In the genomic region with DNA sequence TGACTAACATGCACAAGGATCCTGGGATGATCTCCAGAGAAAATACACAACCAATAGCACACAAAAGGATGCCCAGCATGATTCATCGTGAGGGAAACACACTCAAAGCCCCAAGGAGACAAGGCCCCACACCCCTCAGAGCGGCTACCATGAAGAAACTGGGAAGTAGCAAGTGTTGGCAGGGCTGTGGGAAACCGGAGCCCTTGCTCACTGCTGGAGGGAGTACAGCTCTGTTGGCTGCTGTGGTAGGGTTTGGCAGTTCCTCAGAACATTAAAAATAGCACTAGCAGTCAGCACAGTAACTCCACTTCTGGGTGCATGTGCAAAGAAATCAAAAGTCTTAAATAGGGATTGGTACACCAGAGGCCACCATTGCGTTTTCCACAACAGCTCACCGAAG, we compare ENCODE assay signal across 8 mouse cellular contexts. TPM values are rescaled to one million over a fixed set of nuclear protein-coding genes. Genes with fewer than 3 reads are reported as not detected.
A peak's percentile ranks its signal among the peaks of the same experiment; 100 is the strongest.
DNase-seq lines count a peak whose midpoint lies in the region; ATAC-seq and TF ChIP-seq lines count a peak whose summit lies in the region.

No protein-coding gene starts in this region.

- TF ChIP-seq POLR2A in thymus, adult 2 months (IDR thresholded peaks at IDR 0.05; ENCODE audit: control insufficient read depth, extremely low read depth, insufficient read depth, low read length, poor library complexity) = no peak
- TF ChIP-seq POLR2A in embryonic fibroblast, embryonic 13.5 days (IDR thresholded peaks at IDR 0.05; ENCODE audit: low read depth, low read length) = no peak

- ATAC-seq in heart, embryonic 16.5 days (replicated peaks; ENCODE audit: extremely low read depth, insufficient read depth, low FRiP score) = peak; percentile 76
- 0 out of 2 replicates have a peak, but pooled peaks have one; percentile 41 for ATAC-seq in stomach, embryonic 15.5 days (ENCODE audit: insufficient read depth, low FRiP score, low read depth)

- H3K9me3 ChIP-seq in heart, embryonic 16.5 days (replicated peaks; ENCODE audit: control insufficient read depth, low read length) = no peaks in the 10 kb centered on the region
- no peaks in the 10 kb centered on the region for H3K9me3 ChIP-seq in stomach, embryonic 15.5 days

- no peaks in the 10 kb centered on the region for H3K27me3 ChIP-seq in thymus, adult 2 months (ENCODE audit: control insufficient read depth, insufficient read depth, low read length)
- H3K27me3 ChIP-seq in heart, embryonic 16.5 days (ENCODE audit: control insufficient read depth, insufficient read depth, low read length) = no peaks in the 10 kb centered on the region
- H3K27me3 ChIP-seq in stomach, embryonic 15.5 days (replicated peaks) = no peaks in the 10 kb centered on the region

- H3K4me2 ChIP-seq in heart, embryonic 16.5 days (ENCODE audit: low read depth, low read length) = peak overlapping the region; percentile 28; the same call in 1 of the 2 replicates
- H3K4me2 ChIP-seq in stomach, embryonic 15.5 days = no peak overlapping the region

- no peak for TF ChIP-seq CTCF in thymus, adult 2 months (IDR thresholded peaks at IDR 0.05; ENCODE audit: borderline replicate concordance, control insufficient read depth, extremely low read depth, insufficient read depth, low read length, poor library complexity)
- no peak for TF ChIP-seq CTCF in embryonic fibroblast, embryonic 13.5 days (IDR thresholded peaks at IDR 0.05; ENCODE audit: borderline replicate concordance, insufficient read depth, low read length)

- no peak for DNase-seq in thymus, adult 2 months
- no peak for DNase-seq in thymus, postnatal 14 days
- peak; percentile 67 to 71 for DNase-seq in lung, adult 18-20 months
- no peak for DNase-seq in natural killer cell, adult 2 months (ENCODE audit: low spot score in 2 of 2)
- DNase-seq in B cell, adult 2 months = no peak

- 7% methylated on average over 5 of the region's 5 CpGs for WGBS in thymus, adult 2 months
- 37% methylated on average over 5 of the region's 5 CpGs for WGBS in heart, embryonic 16.5 days
- WGBS in stomach, embryonic 15.5 days = 80% methylated on average over 5 of the region's 5 CpGs

- no peaks in the 10 kb centered on the region for H3K36me3 ChIP-seq in thymus, adult 2 months (ENCODE audit: control insufficient read depth, insufficient read depth, low read length)
- peaks cover 7% of the 10 kb centered on the region for H3K36me3 ChIP-seq in heart, embryonic 16.5 days (ENCODE audit: control insufficient read depth, insufficient read depth)
- H3K36me3 ChIP-seq in stomach, embryonic 15.5 days = peaks cover 7% of the 10 kb centered on the region; the same call in 1 of the 2 replicates

- no peak overlapping the region for H3K4me3 ChIP-seq in thymus, adult 2 months (ENCODE audit: control insufficient read depth, insufficient read depth, low read length)
- no peak overlapping the region for H3K4me3 ChIP-seq in embryonic fibroblast, embryonic 13.5 days (ENCODE audit: insufficient read depth, low read length)
- H3K4me3 ChIP-seq in heart, embryonic 16.5 days (ENCODE audit: low read length) = no peak overlapping the region
- H3K4me3 ChIP-seq in stomach, embryonic 15.5 days (replicated peaks) = no peak overlapping the region

- H3K4me1 ChIP-seq in thymus, adult 2 months (replicated peaks; ENCODE audit: control insufficient read depth, insufficient read depth, low read length) = peaks cover 34% of the 10 kb centered on the region
- H3K4me1 ChIP-seq in embryonic fibroblast, embryonic 13.5 days (ENCODE audit: control insufficient read depth, insufficient read depth, low read length) = peaks cover 8% of the 10 kb centered on the region
- H3K4me1 ChIP-seq in heart, embryonic 16.5 days (ENCODE audit: control insufficient read depth, insufficient read depth, low read length) = peaks cover 31% of the 10 kb centered on the region
- peaks cover 14% of the 10 kb centered on the region; the same call in 1 of the 2 replicates for H3K4me1 ChIP-seq in stomach, embryonic 15.5 days

- peak overlapping the region; percentile 56; the same call in 1 of the 2 replicates for H3K9ac ChIP-seq in heart, embryonic 16.5 days (ENCODE audit: low read length)
- H3K9ac ChIP-seq in stomach, embryonic 15.5 days = no peak overlapping the region

- peak overlapping the region; percentile 32; the same call in 1 of the 2 replicates for H3K27ac ChIP-seq in thymus, adult 2 months (ENCODE audit: control insufficient read depth, insufficient read depth, low read length)
- H3K27ac ChIP-seq in embryonic fibroblast, embryonic 13.5 days (ENCODE audit: insufficient read depth, low read length) = peak overlapping the region; percentile 69
- peak overlapping the region; percentile 86 for H3K27ac ChIP-seq in heart, embryonic 16.5 days (ENCODE audit: low read length)
- peak overlapping the region; percentile 28; the same call in 1 of the 2 replicates for H3K27ac ChIP-seq in stomach, embryonic 15.5 days

RNA-seq across cellular contexts. Expression of gene Ehd2, which starts 34.8 kb away (rescaled TPM):
- 15.0 and 17.4 TPM in 2 replicates for polyA plus RNA-seq in thymus, adult 2 months (2012; rRNA removed)
- polyA plus RNA-seq in embryonic fibroblast, embryonic 13.5 days (2011; ENCODE audit: insufficient read length, low read depth, missing spikeins) = 136 and 191 TPM in 2 replicates
- 61.8 and 66.7 TPM in 2 replicates for polyA plus RNA-seq in heart, embryonic 16.5 days (2015; fragmentation: Nextera tagmentation; extraction: Ambion mirVana)
- polyA plus RNA-seq in stomach, embryonic 15.5 days (2015; fragmentation: Nextera tagmentation; extraction: Ambion mirVana) = 49.0 and 49.6 TPM in 2 replicates

RNA-seq across cellular contexts. Expression of gene Bicra, which starts 45.5 kb away (rescaled TPM):
- 57.0 and 78.5 TPM in 2 replicates for polyA plus RNA-seq in thymus, adult 2 months (2012; rRNA removed)
- 10.8 and 12.1 TPM in 2 replicates for polyA plus RNA-seq in embryonic fibroblast, embryonic 13.5 days (2011; ENCODE audit: insufficient read length, low read depth, missing spikeins)
- polyA plus RNA-seq in heart, embryonic 16.5 days (2015; fragmentation: Nextera tagmentation; extraction: Ambion mirVana) = 4.7 and 4.8 TPM in 2 replicates
- polyA plus RNA-seq in stomach, embryonic 15.5 days (2015; fragmentation: Nextera tagmentation; extraction: Ambion mirVana) = 5.8 and 7.2 TPM in 2 replicates

RNA-seq across cellular contexts. Expression of gene Nop53, which starts 56.3 kb away (rescaled TPM):
- polyA plus RNA-seq in thymus, adult 2 months (2012; rRNA removed) = 170 and 192 TPM in 2 replicates
- 87.7 and 98.1 TPM in 2 replicates for polyA plus RNA-seq in embryonic fibroblast, embryonic 13.5 days (2011; ENCODE audit: insufficient read length, low read depth, missing spikeins)
- 128 and 154 TPM in 2 replicates for polyA plus RNA-seq in heart, embryonic 16.5 days (2015; fragmentation: Nextera tagmentation; extraction: Ambion mirVana)
- polyA plus RNA-seq in stomach, embryonic 15.5 days (2015; fragmentation: Nextera tagmentation; extraction: Ambion mirVana) = 173 and 183 TPM in 2 replicates

RNA-seq across cellular contexts. Expression of gene Zfp541, which starts 59.4 kb away (rescaled TPM):
- polyA plus RNA-seq in thymus, adult 2 months (2012; rRNA removed) = 0.04 and 0.11 TPM in 2 replicates
- not detected in 2 replicates for polyA plus RNA-seq in embryonic fibroblast, embryonic 13.5 days (2011; ENCODE audit: insufficient read length, low read depth, missing spikeins)
- polyA plus RNA-seq in heart, embryonic 16.5 days (2015; fragmentation: Nextera tagmentation; extraction: Ambion mirVana) = 0.05 TPM in 1 of 2 replicates, not detected in the other
- 0.04 and 0.10 TPM in 2 replicates for polyA plus RNA-seq in stomach, embryonic 15.5 days (2015; fragmentation: Nextera tagmentation; extraction: Ambion mirVana)

Comparison
In these comparisons a context has a peak if more than half of its experiments do, and no peak if none do; other contexts are left out.
1. DNase-seq: peak in lung, adult 18-20 months (2 of 2); none in thymus, adult 2 months (single experiment), thymus, postnatal 14 days (single experiment), natural killer cell, adult 2 months (0 of 2) and B cell, adult 2 months (0 of 2).
2. H3K27ac ChIP-seq: peak in every context shown above with its lines; median percentile 86 in heart, embryonic 16.5 days; 69 in embryonic fibroblast, embryonic 13.5 days; 32 in thymus, adult 2 months; 28 in stomach, embryonic 15.5 days.